Mouse (Mus musculus) urinary bladder, postnatal 36 days (tissue): Measurements from ENCODE around the gene Limch1.
A peak's percentile ranks its signal among the peaks of the same experiment; 100 is the strongest.

Experiments
- DNase-seq, 2 experiments: peaks; one replicate each; pipeline ENCODE4 v3.0.0; 2022; ENCODE audit warnings: low spot score in 2 of 2, mixed read lengths in 1 of 2

Gene Limch1

DNA sequence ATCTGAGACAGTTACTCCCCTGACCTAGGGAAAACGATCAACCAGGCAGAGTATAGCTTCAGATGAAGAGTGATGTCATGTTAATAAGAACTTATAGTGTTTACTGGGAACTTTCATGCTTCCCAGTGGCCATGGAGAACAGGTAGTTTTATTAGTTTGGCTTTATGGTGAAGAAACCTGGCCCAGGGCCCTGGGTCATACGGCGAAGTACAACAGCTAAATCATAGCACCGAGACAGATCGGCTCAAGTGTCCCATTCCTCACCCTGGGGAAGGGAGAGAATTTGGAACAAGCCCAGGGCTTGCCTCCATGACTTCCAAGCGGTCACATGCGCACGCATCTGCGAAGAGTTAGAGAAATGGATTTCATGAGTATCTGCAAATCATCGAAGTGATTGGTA, 84.6 kb downstream of the Limch1 start:
- no peak for DNase-seq

DNA sequence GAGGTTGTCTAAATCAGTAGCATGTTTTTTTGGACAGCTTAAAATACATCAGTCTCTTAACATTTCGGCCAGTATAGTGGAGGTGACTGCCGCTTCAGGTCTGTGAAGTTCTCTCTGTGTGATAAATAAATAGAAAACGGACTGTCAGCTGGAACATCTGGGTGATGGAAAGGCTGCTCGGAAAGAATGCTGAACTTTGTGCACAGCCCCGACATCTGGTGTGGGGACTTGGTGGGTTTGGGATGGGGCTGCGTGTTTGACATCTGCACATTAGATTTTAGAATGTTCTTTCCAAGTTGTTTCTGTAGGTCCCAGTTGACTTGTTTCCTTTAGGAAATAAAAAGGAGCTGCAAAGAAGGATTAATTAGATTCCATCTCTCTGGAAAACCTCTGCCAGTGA, 89.1 kb downstream of the Limch1 start:
- DNase-seq, result no peak

DNA sequence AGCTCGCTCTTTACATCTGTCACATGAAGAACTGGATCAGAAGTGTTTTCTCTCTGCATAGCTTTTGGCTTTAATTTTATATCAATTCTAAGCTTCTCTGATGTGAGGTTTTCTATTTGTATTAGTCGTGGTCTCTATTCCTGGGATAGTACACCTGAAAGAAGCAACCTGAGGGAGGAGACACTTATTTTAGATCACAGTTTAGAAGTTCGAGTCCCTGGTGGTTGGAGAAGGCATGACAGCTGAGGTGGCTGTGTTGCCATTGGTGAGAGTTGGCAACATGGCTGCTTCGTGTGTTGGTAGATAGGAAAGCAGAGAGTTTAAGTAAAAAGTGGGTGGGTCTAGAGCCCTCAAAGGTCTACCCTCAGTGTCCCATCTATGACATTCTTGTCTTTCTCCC, 91.3 kb downstream of the Limch1 start:
- no peak for DNase-seq

DNA sequence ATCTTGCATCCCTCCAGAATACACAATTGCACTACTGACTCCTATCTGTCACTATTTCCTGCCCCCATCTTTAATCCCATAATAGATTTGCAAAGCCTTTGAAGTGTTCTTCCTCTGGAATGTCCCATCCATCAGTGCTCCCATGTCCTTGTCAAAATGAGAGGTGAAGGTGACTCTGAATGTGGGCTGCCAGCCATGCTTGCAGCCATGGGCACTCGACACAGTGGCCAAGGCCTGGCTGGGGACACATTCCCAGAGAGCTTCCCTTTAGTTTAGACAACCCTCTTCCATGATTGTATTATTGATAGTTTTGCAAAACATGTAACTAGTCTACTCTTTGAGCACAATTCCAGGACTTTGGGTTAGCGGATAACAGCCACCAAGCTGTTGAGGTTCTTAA, 96.3 kb downstream of the Limch1 start:
- DNase-seq, result no peak

DNA sequence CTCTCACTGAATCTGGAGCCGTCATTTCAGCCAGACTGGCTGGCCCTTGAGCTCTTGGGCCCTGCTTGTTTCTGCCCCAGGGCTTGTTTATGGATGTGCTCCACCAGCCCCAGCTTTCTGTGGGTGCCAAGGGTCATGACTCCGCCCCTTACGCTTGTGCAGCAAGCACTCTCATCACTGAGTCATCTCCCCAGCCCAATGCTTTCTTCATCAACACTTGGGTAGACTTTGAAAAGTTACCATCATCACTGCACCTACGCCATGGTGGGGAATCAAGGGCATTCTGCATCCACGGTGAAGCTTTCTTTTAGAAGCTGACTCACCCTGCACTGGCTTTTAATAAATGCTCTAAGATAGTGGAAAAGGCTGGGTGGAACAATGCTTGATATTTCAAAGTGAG, 97.1 kb downstream of the Limch1 start:
- DNase-seq, result no peak

DNA sequence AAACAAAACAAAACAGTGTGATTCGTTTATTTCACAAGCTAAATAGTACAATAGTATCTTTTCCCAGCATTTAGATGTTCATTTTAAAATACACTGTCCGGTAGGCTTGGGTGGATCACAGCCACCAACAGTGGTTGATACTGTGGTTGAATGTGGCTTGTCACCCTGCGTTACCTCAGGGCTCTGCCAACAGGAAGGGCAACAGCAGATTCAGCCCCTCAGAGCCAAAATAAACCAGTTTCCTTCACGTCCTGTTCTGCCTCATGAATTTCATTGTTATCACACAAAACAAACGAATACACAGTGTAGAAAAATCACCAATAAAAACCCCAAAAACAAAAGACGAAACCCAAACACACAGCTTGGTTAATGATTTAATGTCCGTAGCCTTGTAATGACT, 102.5 kb downstream of the Limch1 start:
- DNase-seq, result no peak

DNA sequence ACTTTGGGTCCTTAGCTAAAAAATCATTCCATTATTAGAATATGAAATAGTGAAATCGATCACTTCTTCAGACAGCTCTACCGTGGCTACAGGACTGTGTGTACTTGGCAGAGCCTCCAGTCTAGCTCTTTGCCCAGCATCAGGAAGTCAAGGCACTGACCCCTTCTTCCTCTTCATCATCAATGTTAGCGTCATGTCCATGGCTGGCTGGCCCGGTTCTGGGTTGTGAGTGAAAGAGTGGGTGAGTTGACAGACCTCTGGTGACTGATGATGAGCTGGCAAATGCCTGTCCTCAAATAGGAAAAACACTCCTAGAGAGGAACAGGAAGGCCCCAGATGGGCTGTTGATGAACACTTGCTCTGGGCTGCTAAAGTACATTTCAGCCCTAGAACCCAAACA, 103.5 kb downstream of the Limch1 start:
- DNase-seq, result no peak

DNA sequence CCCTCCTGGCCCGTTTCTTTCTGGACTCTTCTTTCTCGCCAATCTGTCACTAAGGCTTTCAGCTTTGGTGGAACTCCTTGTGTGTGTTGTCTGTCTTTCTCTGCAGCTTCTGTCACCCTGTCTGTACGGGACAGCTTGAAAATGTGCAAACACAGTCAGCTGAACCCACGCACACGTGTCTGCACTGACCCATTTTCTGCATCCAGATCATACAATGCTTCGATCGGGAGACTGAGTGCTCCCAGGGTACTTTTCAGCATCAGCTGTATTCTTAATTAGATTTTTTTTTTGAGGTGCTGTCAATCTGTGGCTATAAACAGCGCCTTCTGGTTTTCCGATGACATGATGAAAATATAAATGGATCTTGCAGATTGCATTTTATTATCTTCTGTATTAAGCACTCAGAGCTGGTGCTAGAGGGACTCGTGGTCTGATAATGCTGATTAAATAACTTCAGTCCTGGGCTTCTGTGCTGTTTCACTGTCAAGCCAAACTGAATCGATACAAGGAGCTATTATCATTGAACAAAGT, 105.2 kb downstream of the Limch1 start:
- DNase-seq, result no peak

DNA sequence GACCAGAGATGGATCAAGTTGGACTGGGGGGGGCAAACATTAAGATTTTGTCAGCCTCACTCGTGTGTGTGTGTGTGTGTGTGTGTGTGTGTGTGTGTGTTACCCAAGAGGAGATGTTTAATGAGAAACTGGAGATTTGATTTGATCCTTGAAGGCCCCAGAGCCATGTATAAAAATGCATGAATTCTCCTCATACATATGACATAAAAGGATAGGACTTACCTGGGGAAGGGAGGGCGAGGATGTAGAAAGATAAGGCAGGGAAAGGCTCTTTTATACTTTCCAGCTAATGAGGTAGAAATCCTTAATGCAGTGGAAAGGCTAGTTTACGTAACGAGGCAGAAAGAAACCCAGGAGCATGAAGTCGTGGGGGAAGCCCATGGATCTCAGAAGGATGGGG, 106.1 kb downstream of the Limch1 start:
- DNase-seq, result no peak

DNA sequence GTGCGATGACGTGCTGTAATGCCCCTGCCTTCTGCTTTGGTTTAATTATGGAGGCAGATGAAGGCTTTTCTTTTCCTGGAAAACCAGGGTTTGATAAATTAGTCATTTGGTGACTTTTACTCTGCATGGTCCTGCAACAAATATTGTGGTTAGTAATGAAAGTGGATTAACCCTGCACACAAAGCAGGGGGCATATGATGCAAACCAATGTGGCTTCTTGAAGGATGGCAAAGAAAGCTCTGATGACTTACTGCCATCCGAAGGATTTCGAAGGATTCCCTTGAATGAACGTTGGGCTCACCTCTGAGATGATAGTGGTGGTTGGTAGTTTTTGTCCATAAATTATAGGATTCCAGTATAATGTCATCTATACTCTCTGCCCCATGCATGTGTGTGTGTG, 108.6 kb downstream of the Limch1 start:
- no peak for DNase-seq

DNA sequence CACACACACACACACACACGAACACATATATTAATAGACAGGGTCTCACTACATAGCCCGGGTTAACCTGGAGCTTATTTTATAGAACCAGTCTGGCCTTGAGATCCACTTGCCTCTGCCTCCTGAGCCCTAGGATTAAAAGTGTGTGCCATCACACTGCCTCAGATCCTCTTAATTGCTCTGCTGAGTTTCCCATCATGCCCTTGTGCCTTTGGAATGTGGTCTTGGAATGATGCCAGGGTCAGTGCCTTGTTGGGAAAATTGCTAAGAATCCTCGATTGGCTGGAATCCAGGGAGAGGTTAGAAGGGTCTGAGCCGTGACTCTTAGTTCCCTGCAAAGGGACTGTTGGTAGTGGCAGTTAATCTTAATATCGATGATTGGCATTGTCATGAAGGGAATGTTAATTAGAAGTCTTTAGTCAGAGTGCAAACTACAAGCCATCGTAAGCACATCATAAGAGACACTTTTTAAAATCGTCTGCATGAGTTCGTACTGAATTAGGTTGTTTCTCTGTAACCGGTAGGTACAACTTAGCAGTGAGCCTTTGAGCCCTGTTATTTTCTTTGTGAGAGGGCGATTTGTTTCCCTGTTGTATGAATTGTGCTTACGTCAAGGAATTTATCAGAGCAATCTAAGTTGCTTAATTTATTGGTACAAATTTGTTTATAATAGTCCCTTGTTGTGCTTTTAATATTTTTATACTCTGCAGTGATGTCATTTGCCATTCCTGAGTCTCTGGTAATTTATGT, 109.9 kb downstream of the Limch1 start:
- DNase-seq, result no peak

DNA sequence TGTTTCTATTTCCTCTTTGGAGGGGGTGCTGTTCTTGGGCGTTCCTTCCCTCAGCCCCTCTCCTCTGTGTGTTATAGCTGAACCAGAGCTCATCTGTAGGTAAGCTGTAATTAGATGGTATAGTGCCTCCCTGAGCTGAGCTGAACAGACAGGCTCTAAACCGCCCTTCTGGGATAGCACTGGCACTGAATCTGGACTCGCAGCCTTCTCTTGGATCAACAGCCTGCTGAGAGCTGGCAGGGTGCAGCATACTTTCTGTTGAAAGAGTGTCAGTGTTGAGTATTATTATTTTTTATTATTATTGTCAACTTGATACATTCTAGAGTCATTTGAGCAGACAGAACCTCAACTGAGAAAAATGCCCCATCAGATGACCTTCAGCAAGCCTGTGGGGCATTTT, 113.9 kb downstream of the Limch1 start:
- DNase-seq, result no peak

DNA sequence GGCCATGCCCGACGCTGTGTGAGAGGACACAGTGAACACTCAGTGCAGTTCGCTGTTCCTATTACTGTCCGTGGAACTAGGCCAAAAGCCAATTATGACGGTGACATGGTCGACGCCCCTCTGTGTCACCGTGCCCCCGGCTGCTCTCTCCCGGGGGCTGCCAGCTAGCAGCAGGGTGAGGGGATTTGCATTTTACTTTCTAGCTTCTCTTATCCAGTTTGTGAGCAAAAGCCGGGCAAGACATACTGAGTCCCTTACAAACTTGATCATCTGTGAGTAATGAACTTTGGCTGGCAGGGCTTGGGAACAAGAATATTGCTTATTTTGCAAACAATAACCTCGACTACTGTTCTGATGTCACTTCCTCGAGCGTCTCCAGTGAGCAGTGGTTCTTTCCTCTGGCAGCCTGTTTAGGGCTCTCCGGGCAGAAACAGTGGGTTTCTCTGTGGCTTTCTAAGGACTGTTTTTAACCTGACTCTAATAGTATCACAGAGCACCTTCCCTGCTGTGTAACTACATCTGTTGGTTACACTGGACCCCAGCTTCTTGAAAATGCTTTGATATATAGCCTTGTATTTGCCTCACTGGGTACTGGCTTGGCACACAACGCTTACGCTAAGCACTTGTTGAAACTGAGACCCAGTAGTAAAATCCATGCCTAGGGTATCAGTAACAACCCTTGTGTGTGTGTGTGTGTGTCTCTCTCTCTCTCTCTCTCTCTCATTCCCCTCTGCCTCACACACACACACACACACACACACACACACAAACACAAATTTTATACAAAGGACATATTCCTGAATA, 115.8 kb downstream of the Limch1 start:
- DNase-seq, result no peak

DNA sequence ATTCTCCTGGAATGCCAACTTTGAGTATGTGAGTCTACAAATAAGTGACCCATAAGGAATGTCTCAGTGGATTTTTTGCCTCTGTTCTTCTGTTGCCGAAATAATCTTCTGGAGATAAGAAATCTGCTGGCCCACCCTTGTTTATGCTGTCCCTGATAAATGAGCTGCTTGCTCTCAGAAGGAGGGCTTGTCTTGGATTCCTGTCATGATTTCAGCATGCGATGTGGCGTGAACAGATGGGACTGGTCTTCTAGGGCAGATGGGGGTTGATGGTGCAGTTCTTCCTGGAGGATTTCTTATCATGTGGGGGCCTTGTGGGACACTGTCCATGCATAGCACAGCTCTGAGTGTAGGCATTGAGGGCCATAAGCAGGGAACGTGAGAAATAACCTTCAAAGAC, 116.5 kb downstream of the Limch1 start:
- DNase-seq, result no peak

DNA sequence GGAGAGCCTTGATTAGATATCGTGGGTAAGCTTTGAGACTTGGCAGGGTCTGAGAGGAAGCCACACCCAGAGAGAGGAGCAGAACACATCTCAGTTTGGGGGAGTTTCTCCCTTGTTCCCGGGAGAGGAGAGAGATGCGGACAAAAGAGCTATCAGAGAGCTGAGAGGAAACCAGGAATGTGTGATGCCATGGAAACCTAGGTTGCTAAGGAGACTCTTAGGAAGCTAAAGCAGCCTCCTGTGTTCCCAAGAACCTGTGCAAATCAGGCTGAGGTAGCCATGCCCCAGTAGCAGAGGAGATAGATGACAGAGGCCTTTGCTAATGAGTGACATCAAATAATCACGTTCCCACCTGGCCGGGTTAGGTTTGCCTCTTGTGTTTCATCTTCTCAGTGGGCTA, 119.6 kb downstream of the Limch1 start:
- no peak for DNase-seq

DNA sequence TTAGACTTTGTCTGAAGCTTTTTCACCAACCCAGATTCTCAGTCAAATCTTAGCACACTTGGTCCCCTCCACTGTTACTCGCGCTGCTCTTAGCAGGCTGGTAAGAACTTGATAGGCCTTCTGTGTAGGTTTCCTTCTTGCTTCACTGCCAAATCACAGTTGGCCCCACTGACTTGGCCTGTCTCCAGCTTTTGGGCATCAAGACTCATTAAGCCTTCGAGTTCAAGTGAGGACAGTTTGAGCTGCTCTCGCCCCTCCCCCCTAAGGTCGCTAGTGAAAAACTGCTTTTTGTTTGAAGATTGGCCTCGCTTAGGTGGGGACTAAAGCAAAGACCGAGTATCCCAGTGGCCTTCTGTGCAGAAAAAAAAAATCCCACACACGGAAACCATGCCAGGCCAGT, 120.4 kb downstream of the Limch1 start:
- no peak for DNase-seq

DNA sequence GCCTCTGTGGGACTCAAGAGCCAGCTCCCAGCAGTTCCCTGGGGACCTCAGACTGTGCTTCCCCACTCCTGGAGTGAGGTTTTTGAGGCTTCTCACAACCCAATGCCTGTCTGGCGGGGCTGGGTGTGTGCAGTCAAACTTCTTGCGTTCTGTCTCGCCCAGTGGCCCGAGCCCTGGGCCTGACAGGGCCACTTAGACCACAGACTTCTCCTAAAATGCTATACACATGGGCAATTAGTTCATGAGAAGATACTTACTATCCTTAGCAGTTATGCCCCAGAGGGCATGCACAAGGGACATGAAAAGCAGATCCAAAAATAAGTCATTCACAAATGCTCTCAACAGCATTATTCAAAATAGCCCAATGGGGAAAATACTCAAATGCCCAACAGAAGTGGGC, 123.9 kb downstream of the Limch1 start:
- no peak for DNase-seq

DNA sequence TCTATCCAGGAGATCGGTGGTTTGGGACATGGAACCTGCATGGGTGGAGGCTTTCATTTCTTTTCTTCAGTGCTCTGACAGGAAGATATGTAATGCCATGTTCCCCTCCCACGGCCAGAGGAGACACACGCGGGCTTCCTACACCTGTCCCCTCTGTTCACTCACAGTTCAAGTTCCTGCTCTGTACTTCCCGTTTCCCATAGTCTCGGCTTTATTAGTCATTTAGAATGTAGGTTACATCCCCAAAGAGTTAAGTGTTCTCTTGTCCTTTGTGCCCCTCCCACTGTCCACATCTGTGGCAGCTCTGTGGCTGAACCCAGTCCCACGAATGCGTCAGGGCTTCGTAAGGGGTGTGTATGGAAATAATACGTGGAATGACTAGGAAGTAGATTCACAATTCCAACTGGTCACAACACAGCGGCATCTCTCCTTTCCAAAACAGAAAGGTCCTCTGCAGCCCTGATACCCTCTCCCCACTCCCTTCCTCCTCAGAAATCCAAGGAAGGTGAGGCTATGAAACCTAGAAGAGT, 126.0 kb downstream of the Limch1 start:
- no peak for DNase-seq

DNA sequence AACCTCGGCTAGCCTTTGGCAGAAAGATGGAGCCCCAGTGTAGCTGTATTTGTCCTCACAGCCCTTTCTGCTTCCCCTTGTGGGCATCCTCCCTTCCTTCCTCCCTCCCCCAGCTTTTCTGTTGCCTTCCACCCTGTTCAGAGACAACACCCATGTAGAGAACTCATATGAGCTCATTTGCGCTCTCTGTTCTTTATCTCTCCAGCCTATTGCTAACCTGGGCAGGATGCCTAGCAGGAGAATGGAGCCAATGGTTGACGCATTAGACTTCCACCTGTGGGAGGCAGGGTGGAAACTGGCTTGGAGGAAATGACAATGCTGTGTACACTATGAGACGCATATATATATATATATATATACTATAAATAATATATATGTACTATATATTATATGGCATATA, 126.4 kb downstream of the Limch1 start:
- peak; percentile 10 for DNase-seq

DNA sequence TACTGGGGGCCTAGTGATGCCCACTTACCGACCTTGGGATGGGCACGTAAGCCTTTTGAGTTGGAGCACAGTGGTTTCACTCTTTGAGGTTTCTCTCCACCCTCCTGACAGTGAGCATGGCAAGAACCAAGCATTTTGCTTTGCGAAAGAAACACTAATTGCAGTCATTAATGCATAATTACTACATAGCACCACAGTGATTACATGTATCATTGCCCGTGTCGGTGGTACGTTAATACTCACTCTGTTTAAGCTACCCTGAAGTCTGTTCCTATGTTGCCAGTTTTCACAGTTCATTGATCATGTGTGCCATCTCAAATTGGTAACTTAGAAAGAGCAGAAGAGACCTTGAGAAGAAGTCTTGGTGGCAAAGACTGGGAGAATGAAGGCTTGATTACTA, 127.1 kb downstream of the Limch1 start:
- DNase-seq, result no peak

DNA sequence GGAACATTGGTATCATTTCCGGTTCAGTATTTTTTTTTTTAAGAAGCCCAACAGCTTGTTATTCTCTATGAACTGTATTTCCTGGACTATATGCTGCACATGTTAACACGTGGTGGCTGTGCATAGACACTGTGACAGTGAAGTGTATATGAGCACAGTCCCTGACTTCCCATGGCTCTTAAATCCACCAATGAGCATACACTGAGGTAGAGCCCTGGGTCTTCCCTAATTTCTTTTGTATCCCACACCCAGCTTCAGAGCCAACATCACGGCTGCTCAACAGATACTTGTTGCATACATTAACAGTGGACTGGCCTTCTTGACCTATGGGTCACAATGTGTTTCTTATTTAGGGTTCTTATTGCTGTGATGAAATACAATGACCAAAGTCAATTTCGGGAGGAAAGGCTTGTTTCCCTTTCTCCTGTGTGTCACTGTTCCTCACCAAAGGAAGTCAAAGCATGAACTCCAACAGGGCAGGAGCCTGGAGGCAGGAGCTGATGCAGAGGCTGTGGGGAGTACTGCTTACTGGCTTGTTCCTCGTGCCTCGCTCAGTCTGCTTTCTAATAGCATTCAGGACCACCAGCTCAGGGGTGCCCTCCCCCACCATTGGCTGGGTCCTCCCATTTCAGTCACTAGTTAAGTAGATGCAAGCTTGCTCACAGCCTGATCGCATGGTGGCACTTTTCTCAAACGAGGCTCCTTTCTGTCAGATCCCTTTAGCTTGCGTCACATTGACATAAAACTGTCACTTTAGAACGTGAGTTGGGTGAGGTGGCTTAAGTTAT, 130.6 kb downstream of the Limch1 start:
- DNase-seq, result no peak

DNA sequence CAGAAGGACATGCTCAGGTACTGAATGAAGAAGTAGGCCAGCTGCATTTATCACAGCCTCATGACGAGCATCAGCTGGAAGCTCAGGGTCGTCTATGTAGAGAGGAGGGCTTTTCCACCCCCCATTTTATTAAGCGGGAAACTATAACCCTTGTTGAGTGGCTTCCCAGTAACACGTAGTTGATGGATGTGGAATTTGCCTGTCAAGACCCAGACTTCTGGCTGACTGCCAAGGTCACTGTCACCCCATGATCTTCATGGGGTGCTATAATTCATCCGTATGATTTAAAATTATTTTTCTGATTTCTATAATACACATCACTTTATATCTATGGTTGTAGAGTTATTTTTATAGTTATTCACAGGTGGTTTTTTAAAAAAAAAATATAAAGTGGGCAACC, 131.4 kb downstream of the Limch1 start:
- DNase-seq, result no peak
